Mouse (Mus musculus): ENCODE results near the gene Gm29554.
"Not testable (repeated sequence)": the region's sequence is repeated elsewhere in the genome, so short reads cannot be mapped to it uniquely, and the experiment has no call there.

The Gm29554 gene

DNA sequence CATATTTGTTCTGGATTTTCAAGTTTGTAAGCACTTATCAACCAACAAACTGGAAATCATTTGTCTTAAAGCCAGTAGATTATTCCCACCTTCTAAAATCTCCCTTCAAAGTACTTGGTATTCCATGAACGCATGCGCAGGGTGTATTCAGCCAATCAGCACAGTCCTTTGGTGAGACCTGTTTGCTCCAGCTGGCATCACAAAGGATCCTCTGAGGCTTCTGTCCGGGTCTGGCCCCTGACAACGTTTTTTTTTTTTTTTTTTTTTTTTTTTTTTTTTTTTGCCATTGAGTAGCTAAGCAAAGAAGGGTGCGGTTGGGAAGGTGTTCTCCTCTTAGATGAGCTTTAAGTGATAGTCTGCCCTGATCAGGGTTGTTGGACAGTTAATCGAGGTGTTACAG, at the start of gene Gm29554:
Gm29554 (plus strand) TSS at position 301 of the 400 bp plus-strand sequence.
- not testable (repeated sequence) for DNase-seq (ENCODE audit: low spot score in 2 of 2)
